Mouse (Mus musculus) stomach, embryonic 14.5 days (tissue): Measurements from ENCODE around the gene Clasp1. TPM values are rescaled to one million over a fixed set of nuclear protein-coding genes. Genes with fewer than 3 reads are reported as not detected.

Experiments
- ATAC-seq: fragments of 200-750 bp; cut with Nextera tagmentation; 2 replicates; pipeline ENCODE4 v1.8.0; 2017; ENCODE audit warnings: low read depth, moderate TSS enrichment; ENCODE audit not compliant: insufficient number of reproducible peaks, insufficient read depth, low FRiP score
- H3K27ac ChIP-seq: fragments of 300-500 bp; sonication (generic); 2 replicates; pipeline ENCODE4 v1.5.1; 2014; ENCODE audit warnings: mild to moderate bottlenecking, low read length, moderate library complexity, mixed read lengths
- H3K27me3 ChIP-seq: fragments of 300-500 bp; sonication (generic); 2 replicates; pipeline ENCODE4 v1.6.1; 2014; ENCODE audit warnings: low read length, control low read depth, mixed read lengths; ENCODE audit not compliant: control insufficient read depth, insufficient read depth
- H3K36me3 ChIP-seq: fragments of 300-500 bp; sonication (generic); 2 replicates; pipeline ENCODE4 v1.6.1; 2014; ENCODE audit warnings: mild to moderate bottlenecking, control low read depth, low read length, moderate library complexity, mixed read lengths; ENCODE audit not compliant: control insufficient read depth, insufficient read depth
- H3K4me1 ChIP-seq: fragments of 300-500 bp; sonication (generic); 2 replicates; pipeline ENCODE4 v1.6.1; 2014; ENCODE audit warnings: low read length, control low read depth, mixed read lengths; ENCODE audit not compliant: control insufficient read depth, insufficient read depth
- H3K4me2 ChIP-seq: fragments of 300-500 bp; sonication (generic); replicated peaks from 2 replicates; pipeline ENCODE4 v1.6.1; 2014; ENCODE audit warnings: low read depth, low read length, control low read depth
- H3K4me3 ChIP-seq: fragments of 300-500 bp; sonication (generic); 2 replicates; pipeline ENCODE4 v1.5.1; 2014; ENCODE audit warnings: low read depth, low read length, control low read depth
- H3K9ac ChIP-seq: fragments of 300-500 bp; sonication (generic); replicated peaks from 2 replicates; pipeline ENCODE4 v1.6.1; 2014; ENCODE audit warnings: low read depth, mild to moderate bottlenecking, control low read depth, low read length, moderate library complexity, mixed read lengths
- H3K9me3 ChIP-seq: fragments of 300-500 bp; sonication (generic); 2 replicates; pipeline ENCODE4 v1.6.1; 2016; ENCODE audit warnings: low read depth, low read length, control low read depth; ENCODE audit not compliant: control insufficient read depth
- WGBS: fragments of 180-500 bp; shearing (Covaris S2); extraction: QIAGEN DNeasy Blood & Tissue Kit; methylation state at CpG from one replicate; pipeline ENCODE4 v1.1.7; 2014; 5-methylcytosine and 5-hydroxymethylcytosine counted together
- polyA plus RNA-seq: library from polyadenylated mRNA; unstranded; fragments of >200 nt; fragmentation: Nextera tagmentation; extraction: Ambion mirVana; gene quantifications from 2 replicates; pipeline ENCODE4 v1.2.1, GENCODE M21; 2014

Gene Clasp1
- polyA plus RNA-seq, 1 experiment from 2014 or later, result 76.5 TPM

DNA sequence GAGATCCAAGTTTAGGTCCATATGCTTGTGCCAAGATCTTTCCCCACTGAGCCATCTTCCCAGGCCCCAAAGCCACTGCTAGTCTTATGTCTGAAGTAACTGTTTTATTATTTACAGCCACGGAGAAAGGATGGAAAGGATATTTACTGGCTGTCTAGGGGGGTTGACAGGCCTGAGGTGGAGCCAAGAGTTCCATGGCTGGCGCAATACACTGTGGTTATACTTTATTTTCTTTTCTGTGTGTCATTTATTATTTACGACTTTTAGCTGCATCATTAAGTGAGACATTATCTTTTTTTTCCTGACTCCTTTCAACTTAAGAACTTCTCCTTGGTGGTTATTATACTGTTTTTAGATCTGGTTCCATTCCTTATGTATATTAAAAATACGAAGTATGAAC, 42.7 kb downstream of the Clasp1 start:
- H3K27me3 ChIP-seq, result no peaks in the 10 kb centered on the region
- no peaks in the 10 kb centered on the region for H3K9me3 ChIP-seq
- 91% methylated on average over 4 of the region's 4 CpGs for WGBS
- no peak overlapping the region for H3K4me3 ChIP-seq
- H3K4me1 ChIP-seq, result 0 out of 2 replicates have a peak, but pooled peaks cover 4% of the 10 kb centered on the region
- no peak overlapping the region for H3K9ac ChIP-seq
- H3K27ac ChIP-seq, result no peak overlapping the region
- H3K36me3 ChIP-seq, result no peaks in the 10 kb centered on the region; the same call in 1 of the 2 replicates
- H3K4me2 ChIP-seq, result no peak overlapping the region
- no peak for ATAC-seq

DNA sequence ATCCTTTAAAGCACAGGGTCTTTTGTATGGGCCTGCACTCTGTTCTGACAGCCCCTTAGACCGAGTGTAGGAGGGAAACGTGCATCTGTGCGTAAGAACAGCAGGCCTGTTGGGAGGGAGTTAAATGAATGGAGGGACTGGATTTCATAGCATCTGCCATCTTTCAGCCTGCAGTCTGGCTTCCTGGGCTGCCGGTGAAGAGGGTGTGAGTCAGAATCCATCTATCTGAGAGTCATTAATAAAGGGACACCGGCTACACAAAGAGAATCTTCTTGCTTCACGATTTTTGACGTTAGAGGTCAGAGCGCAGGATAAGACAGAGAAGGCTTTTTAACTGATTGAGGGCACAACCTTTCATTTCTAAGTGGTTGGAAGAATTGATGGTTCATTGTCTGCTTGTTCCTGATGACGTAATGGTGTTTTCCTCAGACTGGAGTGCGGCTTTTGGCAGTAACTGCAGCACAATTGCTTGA, 46.2 kb downstream of the Clasp1 start:
- Histone ChIP-seq H3K9me3 (no peaks in the 10 kb centered on the region), H3K4me3 (no peak overlapping the region), H3K36me3 (no peaks in the 10 kb centered on the region), H3K4me1 (0 out of 2 replicates have a peak, but pooled peaks cover 4% of the 10 kb centered on the region), H3K9ac (no peak overlapping the region), H3K4me2 (no peak overlapping the region), H3K27me3 (no peaks in the 10 kb centered on the region), H3K27ac (no peak overlapping the region)
- ATAC-seq, result no peak
- WGBS, result 47% methylated on average over 10 of the region's 10 CpGs

DNA sequence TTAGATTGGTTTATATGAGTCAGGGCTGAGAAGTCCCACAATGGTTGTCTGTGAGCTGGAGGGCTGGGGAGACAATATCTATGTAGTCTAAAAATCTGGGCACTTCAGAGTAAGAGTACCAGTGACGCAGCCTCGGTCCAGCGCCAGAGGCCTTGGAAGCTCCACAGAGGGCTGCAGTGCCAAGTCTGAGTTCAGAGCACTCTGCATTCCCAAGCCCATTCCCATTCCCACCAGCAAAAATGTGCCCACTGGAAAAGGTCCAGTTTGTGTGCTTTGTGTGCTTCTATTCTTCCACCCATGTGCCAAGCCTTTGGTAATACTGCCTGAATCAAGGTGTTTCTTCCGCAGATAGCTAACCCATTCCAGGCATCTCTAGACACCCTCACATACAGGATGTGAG, 49.0 kb downstream of the Clasp1 start:
- 96% methylated on average over 4 of the region's 4 CpGs for WGBS
- no peak overlapping the region for H3K9ac ChIP-seq
- H3K36me3 ChIP-seq, result no peaks in the 10 kb centered on the region
- H3K4me1 ChIP-seq, result 0 out of 2 replicates have a peak, but pooled peaks cover 4% of the 10 kb centered on the region
- H3K4me2 ChIP-seq, result no peak overlapping the region
- ATAC-seq, result no peak
- H3K4me3 ChIP-seq, result no peak overlapping the region
- H3K27me3 ChIP-seq, result no peaks in the 10 kb centered on the region
- no peaks in the 10 kb centered on the region for H3K9me3 ChIP-seq
- H3K27ac ChIP-seq, result no peak overlapping the region

DNA sequence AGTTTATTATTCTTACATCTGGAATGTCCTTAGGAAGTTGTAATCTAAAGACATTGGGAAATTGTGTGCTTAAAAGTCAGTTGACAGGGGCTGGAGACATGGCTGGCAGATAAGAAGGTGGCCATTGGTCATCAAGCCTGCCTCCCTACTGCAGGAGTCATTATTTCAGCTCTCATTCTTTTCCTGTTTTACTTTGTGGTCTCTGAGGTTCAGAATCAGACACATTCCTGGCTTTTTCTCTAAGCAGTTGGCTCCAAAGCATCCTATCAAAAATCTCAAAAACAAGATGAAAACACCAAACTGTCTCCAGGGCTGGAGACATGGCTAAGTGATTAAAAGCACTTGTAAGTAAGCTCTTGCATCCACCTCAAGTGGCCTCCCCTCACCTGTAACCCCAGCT, 49.5 kb downstream of the Clasp1 start:
- Histone ChIP-seq H3K4me3 (no peak overlapping the region), H3K27me3 (no peaks in the 10 kb centered on the region), H3K4me2 (no peak overlapping the region), H3K9ac (no peak overlapping the region), H3K36me3 (no peaks in the 10 kb centered on the region), H3K27ac (no peak overlapping the region), H3K4me1 (0 out of 2 replicates have a peak, but pooled peaks cover 4% of the 10 kb centered on the region), H3K9me3 (no peaks in the 10 kb centered on the region)
- ATAC-seq, result no peak

DNA sequence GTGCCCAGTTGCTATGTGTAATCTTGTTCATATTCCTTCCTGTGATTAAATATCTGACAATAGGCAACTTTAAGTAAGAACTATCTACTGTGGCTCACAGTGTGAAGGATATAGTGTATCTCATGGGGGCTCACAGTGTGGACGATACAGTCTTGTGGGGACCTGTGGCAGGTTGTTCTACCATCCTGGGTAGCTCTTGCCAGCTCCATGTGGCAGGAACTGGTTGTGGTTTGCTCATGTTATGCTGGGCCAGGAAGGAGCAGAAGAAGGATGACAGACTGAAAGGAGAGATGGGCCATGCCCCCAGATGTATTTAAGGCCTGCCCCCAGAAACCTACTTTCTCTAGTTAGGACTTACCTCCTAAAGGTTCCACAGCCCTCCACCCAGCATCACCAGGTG, 51.7 kb downstream of the Clasp1 start:
- no peak overlapping the region for H3K4me3 ChIP-seq
- H3K4me1 ChIP-seq, result no peaks in the 10 kb centered on the region
- H3K4me2 ChIP-seq, result no peak overlapping the region
- no peaks in the 10 kb centered on the region for H3K9me3 ChIP-seq
- no peaks in the 10 kb centered on the region for H3K36me3 ChIP-seq
- H3K27ac ChIP-seq, result no peak overlapping the region
- H3K27me3 ChIP-seq, result no peaks in the 10 kb centered on the region
- ATAC-seq, result no peak
- WGBS, result 85% methylated on average over 1 of the region's 1 CpGs
- no peak overlapping the region for H3K9ac ChIP-seq

DNA sequence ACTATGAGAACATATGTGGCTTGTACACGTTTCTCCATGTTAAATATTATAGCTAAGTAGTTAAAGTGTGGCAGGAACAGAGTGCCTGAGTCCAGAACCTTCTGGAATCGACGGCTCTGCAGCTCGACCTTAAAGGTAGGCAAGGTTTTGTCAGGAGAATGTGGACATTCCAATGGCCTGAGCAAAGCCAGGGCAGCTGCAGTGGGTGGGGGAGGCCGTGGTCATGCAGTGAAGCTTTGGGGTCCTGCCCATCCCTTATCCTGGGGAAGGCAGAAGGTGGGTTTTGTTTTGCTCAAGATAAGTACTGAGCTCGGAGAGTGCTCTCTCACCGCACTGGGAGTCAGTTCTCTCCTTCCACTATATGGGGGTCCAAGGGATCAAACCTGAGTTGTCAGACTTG, 55.6 kb downstream of the Clasp1 start:
- Histone ChIP-seq H3K9ac (no peak overlapping the region), H3K36me3 (no peaks in the 10 kb centered on the region), H3K27me3 (no peaks in the 10 kb centered on the region), H3K4me1 (no peaks in the 10 kb centered on the region), H3K9me3 (no peaks in the 10 kb centered on the region), H3K4me3 (no peak overlapping the region), H3K27ac (no peak overlapping the region), H3K4me2 (no peak overlapping the region)
- WGBS, result 84% methylated on average over 7 of the region's 7 CpGs
- no peak for ATAC-seq

DNA sequence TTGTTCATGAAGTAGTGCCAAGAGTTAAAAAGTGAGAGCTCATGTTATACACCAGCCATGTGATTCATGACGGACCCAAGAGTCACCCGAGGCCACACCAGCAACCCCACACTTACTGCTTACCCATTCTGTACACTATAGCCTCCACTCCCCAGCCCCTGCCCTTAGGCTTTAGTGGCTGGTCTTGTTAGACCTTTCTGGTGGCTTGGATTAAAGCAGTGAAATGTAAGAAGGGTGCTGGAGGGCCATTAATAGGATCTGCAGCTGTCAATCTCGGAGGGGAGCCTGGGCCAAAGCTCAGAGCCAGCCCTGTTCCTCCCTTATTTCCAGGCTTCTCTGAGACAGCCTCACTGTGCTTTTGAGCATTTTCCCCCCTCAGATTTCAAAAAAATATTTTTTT, 56.1 kb downstream of the Clasp1 start:
- no peak for ATAC-seq
- no peaks in the 10 kb centered on the region for H3K4me1 ChIP-seq

DNA sequence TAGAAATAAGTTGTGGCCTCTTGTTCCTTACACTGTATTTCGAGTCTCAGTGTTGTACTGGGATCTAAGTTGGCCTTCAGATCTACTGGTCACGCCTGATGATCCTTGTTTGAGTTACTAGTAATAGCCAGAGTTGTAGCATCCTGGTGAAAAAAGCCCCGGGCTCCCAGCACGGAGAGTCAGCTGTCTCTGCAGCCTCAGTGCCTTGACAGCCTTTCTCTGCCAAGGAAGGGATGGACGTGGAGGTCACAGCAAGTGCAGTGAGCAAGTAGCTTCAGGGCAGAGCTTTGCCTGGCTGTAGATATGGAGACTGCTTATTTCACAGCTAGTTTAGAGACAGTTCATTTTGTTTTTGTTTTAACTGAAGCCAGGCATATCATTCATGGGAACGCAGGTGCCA, 56.6 kb downstream of the Clasp1 start:
- Histone ChIP-seq H3K4me1 (no peaks in the 10 kb centered on the region), H3K9ac (no peak overlapping the region), H3K27ac (no peak overlapping the region), H3K36me3 (no peaks in the 10 kb centered on the region), H3K4me3 (no peak overlapping the region), H3K27me3 (no peaks in the 10 kb centered on the region), H3K9me3 (no peaks in the 10 kb centered on the region), H3K4me2 (no peak overlapping the region)
- ATAC-seq, result no peak
- WGBS, result 80% methylated on average over 6 of the region's 6 CpGs

More for the DNA sequence above, 56.1 kb downstream of the Clasp1 start:
- Histone ChIP-seq H3K4me2 (no peak overlapping the region), H3K27me3 (no peaks in the 10 kb centered on the region), H3K4me3 (no peak overlapping the region), H3K9me3 (no peaks in the 10 kb centered on the region), H3K9ac (no peak overlapping the region), H3K27ac (no peak overlapping the region), H3K36me3 (no peaks in the 10 kb centered on the region)
- 63% methylated on average over 3 of the region's 3 CpGs for WGBS

DNA sequence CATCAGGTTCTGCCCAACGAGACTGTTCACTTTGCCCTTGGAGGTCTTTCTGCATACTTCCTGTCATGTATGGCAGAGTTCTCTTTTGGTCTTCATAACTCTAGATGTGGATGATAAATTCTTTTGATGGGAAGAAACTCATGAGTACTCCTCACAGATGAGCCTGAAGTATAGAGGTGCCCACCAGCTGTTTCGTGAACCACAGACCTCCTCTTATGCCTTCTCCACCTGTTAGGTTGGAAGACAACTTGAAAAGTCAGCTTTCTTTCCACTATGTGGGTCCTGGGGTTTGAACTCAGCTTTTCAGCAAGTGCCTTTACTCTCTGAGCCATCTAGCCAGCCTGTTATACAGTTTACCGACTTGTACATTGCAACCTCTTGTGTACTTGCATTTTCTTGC, 57.1 kb downstream of the Clasp1 start:
- ATAC-seq, result no peak
- Histone ChIP-seq H3K4me1 (no peaks in the 10 kb centered on the region), H3K36me3 (no peaks in the 10 kb centered on the region), H3K4me2 (no peak overlapping the region), H3K27me3 (no peaks in the 10 kb centered on the region), H3K9ac (no peak overlapping the region), H3K4me3 (no peak overlapping the region), H3K27ac (no peak overlapping the region), H3K9me3 (no peaks in the 10 kb centered on the region)
- 85% methylated on average over 3 of the region's 3 CpGs for WGBS
